Mouse (Mus musculus): ENCODE measurements around the gene Zfp324.
A peak's percentile ranks its signal among the peaks of the same experiment; 100 is the strongest.
"Not testable (repeated sequence)": the region's sequence is repeated elsewhere in the genome, so short reads cannot be mapped to it uniquely, and the experiment has no call there.

The Zfp324 gene

DNA sequence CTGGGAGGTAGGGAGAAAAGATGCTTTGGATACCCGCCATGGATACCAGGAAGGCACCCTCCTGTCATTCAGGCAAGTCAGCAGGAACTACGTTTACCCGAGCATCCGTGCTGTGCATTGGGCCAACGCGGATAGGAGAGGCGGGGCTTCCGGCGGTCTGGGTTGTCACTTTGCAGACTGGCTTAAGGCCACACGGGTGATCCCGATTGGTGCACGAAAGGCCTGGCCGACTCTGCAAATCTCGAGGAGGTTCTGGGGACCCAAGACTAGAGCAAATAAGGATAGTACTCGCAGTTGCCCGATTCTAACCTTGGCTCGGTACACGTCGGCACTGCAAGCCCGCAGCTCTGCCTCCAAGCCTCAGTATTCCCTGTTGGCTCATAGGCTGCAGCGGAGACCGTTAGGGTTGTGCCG lies at the start of gene Zfp324:
Gene Zfp324, plus strand, starts transcription at position 161 of the 414 bp plus-strand sequence.
- DNase-seq = peak; percentile 91 to 92

DNA sequence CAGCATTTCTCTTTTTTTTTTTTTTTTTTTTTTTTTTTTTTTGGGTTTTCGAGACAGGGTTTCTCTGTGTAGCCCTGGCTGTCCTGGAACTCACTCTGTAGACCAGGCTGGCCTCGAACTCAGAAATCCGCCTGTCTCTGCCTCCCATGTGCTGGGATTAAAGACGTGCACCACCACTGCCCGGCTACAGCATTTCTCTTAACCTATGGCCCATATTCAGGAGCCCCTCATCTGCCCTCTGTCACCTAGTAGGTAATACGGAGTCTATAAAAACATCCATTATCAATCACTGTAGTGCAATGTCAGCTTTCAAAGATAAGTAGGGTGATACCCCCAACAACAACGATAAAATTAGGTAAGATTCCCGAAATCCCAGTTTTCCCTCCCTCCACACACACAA lies 45.1 kb upstream of the Zfp324 start:
- not testable (repeated sequence) for DNase-seq

DNA sequence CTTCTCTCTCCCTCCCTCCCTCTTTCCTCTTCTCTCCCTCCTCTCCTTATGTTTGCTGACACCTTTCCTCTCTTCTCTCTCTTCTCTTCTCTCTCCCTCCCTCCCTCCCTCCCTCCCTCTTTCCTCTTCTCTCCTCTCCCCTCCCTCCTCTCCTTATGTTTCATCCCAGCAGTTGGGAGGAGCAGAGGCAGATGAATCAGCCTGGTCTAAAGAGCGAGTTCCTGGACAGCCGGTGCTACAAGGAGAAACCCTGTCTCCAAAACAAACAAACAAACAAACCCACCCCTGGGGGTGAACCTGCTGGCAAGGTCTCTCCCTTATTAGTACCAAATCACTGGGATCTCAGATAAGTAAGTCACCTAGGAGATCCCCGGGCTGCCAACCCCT lies 44.3 kb upstream of the Zfp324 start:
- no peak for DNase-seq

DNA sequence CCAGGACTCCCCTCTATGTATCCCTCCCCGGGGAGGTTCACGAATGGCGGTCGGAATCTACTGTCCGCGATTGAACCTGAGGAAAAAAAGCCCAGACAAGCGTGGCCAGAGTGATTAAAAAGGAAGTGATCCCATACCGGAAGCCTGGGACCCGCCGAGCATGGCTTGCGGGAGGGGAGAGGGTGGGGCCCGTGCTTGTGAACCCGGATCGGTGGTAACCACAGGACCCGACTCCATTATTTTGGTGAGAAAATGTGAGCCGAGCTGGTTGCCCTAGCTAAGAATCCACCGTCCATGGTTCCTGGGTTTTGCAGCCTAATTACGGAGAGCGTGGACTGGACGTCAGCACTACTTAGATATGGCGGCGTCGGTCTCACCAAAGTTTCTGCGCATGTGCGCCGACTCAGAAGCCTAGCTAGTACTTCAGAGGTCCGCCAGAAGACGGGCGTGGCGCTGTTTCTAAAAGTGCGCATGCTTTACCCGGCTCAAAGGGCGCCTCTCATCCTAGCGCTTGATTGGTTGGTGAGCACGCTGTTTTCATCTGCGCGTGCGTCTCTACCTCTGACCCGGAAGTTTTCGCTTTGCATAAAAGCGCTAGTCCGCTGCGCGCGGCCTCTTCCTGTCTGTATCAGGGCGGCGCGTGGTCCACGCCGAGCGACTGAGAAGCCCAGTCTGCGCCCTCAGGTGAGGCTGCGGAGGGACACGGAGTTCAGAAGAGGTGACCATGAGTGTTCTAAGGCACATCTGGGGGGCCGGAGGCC lies 43.8 kb upstream of the Zfp324 start, which contains the start of gene Rps5:
Gene Rps5, plus strand, starts transcription at position 586 of the 761 bp plus-strand sequence.
- peak; percentile 98 to 99 for DNase-seq

DNA sequence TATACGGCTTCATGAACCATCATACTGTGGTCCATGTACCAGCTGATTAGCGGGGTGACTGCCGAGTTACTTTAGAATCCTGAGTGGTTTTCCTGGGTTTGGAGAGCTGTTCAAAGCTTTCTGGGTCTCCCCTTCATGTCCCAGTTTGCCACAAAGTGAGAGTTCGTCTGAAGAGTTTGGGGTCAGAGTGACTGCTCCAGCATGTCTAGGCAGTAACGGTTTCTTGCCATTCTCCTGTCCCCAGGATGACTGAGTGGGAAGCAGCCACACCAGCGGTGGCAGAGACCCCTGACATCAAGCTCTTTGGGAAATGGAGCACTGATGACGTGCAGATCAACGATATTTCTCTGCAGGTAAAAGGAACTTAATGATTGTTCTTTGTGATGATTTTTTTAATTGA lies 42.9 kb upstream of the Zfp324 start:
- DNase-seq = no peak

DNA sequence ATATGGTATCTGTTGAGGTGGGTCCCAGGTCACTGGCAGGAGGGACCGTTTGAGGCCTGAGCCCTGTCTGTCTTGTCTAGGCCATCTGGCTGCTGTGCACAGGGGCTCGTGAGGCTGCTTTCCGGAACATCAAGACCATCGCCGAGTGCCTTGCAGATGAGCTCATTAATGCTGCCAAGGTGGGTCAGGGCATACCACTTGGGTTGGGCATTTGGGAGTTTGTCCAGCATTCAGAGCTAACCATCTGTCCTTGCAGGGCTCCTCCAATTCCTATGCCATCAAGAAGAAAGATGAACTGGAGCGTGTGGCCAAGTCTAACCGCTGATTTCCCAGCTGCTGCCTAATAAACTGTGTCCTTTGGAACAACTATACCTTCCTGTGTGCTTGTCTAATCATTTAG lies 39.3 kb upstream of the Zfp324 start:
- DNase-seq = peak; percentile 46 to 47

DNA sequence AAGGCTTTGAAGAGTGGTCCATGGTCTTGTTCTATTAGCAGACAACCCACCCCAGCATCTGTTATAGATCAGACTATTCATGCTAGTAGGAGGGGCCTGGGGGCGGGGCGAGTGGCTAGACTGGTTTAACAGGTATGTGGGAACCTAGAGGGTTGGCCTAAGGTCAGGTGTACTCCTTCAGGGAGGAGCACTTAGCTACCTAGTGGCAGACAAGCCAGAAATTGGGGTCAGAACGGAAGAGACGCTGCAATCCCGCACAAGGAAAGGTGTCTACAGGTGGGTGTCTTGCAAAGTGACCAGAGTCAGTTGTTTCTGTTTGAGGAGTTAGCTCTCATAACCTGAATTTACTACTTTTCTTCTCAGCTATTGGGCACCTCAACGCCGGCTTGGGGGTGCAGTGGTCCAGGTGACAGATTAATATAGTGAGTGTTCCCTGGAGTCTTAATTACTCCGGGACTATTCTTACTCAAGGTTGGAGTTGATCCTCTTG lies 38.4 kb upstream of the Zfp324 start, which contains the start of gene Rnf225:
Gene Rnf225, plus strand, starts transcription at position 226 of the 490 bp plus-strand sequence.
- no peak for DNase-seq

DNA sequence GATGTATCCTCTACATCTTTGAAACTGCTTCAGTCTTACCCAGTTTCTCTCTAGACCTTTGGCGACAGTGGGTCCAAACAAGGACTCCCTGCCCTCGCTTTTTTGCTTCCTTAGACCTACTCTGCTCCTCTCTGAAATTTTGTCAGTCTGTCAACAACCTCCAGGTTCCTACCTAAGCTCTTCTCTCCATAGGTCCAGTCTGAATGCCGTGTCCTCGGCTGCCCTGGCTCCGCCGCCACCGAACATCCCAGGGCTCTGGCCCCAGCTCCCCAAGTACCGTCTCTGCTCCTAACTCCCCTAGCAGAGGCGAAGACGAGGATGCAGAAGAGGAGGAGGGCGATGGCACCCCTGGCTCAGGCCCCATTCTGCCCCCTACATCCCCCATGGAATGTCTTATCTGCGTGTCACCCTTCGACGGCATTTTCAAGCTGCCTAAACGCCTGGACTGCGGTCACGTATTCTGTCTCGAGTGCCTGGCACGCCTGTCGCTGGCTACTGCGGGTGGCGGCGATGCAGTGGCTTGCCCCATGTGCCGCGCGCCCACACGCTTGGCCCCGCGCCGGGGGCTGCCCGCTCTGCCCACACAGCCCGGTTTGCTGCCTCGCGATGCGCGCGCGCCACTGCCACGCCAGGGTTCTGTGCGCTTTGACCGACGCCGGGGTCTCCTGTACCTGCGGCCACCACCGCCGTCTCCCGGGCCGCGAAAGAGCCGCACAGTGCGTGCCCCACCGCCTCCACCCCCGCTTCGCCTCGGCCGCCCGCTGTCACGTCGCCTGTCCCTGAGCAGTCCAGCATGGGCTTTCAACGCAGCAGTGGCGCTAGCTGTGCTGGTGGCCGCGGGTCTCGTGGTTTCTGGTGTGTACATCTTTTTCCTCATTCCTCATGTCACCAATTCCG lies 37.7 kb upstream of the Zfp324 start:
- peak; percentile 68 to 78 for DNase-seq

DNA sequence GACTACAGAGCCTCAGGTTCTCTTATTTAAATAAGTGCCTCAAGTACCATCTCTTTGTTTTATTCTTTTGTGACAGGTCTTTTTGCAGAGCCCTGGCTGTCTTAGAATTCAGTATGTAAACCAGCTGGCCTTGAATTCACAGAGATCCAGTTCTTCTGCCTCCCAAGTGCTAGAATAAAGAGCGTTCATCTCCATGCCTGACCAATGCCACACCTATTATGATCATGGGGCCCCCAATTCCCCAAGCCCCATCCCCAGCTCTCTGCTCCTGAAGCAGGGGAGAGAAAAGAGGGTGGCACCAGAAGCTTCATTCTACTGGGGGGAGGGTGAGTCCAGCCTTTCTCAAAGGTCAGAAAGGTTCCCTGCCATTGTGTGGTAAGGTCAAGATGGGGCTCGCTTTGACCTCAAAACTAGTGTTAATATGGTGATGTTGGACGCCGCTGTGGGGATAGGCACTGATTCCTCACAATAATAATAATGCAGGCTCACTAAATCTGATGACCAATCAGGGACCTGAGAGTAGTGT lies 32.0 kb upstream of the Zfp324 start:
- no peak for DNase-seq

DNA sequence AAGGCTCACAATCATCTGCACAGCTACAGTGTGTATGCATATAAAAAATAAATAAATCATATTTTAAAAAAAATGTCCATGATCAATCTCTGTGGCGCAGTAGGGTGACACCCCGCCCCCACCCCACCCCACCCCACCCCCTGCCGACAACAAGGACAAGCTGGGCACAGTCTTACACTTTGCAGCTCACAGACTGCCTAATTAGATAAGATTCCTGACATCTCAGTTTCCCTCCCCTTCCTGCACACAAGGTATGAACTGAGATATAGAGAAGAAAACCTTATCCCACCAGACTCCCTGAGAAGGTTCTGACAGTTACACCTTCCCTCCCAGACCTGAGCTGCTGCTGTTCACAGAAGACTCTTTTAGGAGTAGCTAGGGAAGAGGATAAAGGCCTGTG lies 30.8 kb upstream of the Zfp324 start:
- no peak for DNase-seq

DNA sequence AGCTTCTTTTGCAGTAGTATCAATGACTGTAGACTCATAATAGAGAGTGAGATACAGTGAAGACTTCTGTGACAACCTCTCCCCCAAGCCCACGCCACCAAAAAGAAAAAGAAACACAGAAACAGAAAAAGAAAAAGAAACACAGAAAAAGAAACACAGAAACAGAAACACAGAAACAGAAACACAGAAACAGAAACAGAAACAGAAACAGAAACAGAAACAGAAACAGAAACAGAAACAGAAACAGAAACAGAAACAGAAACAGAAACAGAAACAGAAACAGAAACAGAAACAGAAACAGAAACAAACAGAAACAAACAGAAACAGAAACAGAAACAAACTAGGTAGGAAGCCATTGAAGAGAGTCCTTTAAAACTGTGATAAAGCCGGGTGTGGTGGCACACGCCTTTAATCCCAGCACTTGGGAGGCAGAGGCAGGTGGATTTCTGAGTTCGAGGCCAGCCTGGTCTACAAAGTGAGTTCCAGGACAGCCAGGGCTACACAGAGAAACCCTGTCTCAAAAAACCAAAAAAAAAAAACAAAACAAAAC lies 28.3 kb upstream of the Zfp324 start:
- not testable (repeated sequence) for DNase-seq

DNA sequence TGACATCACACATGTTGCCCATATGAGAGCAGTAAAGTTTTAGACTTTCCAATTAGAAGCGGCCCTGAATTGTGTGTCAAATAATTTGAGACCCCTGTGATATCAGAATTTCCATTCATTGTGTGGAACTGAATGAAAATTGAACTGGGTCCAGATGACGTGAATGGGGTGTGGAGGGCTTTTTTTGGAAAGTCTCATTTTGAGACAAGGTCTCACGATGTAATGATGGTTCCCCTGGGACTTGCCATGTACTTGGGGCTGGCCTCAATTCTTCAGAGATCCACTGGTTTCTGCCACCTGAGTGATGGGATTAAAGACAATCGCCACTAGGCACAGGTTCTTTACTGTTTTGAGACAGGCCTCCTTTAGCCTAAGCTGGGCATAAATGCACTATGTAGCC lies 25.0 kb upstream of the Zfp324 start:
- DNase-seq = no peak

DNA sequence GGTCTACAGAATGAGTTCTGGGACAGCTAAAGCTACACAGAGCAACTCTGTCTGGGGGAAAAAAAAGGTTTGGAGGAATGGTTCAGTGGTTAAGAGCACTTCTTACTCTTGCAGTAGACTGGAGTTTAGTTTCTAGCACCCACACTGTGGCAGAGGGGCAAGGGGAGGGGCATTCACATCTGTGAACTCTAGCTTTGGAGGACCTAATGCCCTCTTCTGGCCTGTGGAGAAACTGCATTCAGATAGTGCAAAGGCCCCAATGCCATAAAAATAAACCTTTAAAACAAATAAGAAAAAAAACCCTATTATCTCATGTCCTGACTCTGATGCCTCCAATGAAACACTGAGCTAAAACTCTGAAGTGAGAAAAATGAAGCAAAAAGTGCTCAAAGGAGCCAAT lies 22.1 kb upstream of the Zfp324 start:
- DNase-seq = no peak

DNA sequence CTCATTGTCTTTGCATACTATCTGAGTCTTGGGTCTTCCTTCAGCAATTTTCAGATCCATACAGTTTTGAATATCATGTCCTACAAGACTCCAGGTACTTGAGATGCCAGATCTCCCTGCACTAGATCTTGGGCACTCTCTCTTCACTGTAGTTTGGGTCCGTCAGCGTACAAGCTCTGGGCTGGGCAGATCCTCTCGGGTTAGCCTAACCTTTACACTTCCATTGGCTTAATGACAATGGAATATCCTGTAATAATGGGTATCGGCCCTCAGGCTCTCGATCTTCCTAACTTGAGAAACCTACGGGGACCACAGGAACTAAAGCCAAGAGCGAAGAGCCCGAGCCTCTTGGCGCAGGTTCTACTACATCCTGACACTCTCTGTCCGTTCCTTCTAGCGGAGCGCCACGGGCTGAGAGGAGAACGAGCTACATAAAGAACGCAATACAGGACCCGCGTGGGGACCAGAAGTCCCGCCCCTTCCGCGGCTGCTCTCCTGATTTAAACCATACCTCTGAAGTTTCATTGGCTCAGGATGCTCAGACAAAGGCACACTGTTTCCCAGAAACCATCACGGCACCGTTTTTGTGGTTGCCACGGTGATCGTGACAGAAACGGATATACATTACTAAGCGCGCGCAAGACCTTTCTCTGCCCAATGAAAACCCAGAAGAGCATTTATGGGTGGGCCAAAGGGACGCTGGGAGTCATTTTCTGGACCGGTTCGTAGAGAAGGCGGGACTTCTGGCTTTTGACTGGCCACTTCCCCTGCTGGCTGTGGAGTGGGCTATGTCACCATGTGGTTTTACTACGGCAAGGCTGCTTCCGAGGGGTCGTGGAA lies 16.4 kb upstream of the Zfp324 start:
- DNase-seq = peak; percentile 91 to 96

DNA sequence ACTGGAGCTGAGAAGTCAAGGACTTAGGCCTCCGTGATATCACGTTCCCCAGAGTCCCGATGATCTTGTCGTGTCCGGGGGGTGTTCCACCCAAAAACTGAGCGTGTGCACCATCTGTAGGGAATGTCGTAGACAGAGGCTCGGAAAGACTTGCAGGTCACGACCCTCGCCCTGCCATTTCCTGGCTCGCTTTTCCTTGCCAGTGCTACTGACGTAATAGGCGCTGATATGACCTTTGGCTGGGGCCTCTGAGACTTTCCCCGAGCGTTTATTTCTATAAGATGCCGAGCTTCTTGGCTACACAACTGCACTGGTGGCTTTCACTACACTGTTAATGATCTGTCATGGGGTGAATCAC lies 15.8 kb upstream of the Zfp324 start:
- DNase-seq = no peak

DNA sequence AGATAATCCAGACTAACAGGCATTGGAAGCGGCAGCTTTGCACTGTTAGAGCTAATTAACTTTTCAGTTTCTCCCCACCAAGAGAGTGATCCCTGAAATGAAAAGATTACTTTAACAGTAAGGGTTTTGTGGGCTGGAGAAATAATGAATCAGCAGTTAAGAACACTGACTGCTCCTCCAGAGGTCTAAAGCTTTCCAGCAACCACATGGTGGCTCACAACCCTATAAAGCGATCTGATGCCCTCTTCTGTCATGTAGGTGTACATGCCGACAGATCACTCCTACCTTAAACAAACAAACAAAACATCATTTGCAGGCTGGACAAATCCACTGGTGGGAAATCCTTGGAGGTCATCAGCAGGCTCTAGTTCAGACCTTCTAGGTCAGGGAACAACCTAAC lies 10.7 kb upstream of the Zfp324 start:
- no peak for DNase-seq

DNA sequence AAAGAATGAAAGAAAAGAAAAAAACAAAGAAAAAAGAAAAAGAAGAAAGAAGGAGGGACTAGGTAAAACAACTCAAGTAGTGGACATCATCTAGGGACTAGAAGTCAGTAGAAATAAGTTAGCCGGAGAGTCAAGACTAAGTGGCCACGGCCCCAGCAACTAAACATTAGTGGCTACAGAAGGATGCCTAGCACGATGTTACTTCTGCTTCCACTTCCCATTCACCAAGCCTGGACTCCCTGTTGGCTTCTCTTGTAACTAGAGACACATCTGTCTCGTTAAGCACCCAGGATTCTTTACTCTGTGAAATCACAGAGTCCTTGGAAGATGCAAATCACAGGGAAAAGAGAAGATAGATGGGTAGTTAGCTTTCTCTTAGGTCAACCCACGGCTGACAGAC lies 8.1 kb upstream of the Zfp324 start:
- DNase-seq = no peak

DNA sequence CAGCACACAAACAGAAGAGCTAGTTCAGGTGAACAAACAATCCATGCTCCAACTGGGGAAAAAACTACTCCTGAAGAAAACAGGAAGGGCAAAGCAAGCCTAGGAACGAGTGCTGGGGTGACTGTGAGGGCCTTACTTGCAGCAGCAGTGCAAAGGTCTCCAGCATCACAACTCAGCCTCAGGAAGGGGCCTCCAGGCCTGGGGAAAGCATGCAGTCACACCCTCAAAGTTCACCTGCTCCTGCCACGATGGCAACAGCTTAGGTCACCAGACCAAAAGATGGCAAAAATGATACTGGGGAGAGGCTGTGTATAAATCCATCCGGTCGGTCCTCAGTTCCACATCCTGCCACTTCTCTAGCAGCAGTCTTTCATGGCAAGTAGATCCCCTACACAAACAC lies 6.7 kb upstream of the Zfp324 start:
- DNase-seq = no peak

DNA sequence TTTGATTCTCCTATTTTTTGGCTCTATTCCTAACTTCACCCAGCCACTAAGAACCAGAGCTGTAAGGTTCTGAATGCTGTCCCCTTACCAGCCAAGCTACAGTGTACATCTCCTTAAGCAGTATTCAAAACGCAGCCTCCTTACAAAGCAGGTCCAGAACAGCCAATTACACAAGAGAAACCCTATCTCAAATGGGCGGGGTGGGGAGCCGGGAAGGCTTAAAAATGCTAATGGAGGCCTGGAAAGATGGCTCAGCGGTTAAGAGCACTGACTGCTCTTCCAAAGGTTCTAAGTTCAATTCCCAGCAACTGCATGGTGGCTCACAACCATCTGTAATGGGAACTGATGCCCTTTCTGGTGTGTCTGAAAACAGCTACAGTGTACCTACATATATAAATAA lies 5.9 kb upstream of the Zfp324 start:
- DNase-seq = no peak

DNA sequence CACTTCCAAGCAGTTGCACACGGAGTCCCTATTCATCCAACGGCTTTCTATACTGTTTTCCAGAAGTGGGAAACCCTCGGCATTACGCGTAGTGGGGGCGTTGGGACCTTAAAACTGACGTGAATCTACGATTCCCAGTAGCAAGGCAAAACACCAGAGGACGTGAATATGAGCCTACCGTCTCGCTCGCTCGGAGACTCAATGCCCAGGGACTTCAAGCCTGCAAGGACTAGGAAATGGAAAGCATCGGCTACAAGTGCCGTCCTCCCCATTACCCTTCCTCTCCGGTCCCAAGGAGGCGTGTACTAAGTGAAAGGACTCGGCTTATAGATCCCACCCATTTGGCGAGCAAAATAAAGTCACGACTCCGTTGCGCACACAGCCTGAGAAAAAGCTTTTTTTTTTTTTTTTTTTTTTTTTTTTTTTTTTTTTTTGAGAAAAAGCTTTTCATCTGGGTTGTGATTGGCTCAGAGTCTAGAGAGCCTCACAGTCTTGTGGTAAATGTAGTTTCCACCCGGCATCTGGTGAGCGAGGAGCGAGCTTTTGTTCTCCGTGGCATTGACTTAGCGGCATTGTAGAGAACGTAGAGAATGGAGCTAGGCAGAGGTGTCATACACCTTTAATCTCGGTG lies 4.0 kb upstream of the Zfp324 start:
- peak; percentile 29 to 43 for DNase-seq

DNA sequence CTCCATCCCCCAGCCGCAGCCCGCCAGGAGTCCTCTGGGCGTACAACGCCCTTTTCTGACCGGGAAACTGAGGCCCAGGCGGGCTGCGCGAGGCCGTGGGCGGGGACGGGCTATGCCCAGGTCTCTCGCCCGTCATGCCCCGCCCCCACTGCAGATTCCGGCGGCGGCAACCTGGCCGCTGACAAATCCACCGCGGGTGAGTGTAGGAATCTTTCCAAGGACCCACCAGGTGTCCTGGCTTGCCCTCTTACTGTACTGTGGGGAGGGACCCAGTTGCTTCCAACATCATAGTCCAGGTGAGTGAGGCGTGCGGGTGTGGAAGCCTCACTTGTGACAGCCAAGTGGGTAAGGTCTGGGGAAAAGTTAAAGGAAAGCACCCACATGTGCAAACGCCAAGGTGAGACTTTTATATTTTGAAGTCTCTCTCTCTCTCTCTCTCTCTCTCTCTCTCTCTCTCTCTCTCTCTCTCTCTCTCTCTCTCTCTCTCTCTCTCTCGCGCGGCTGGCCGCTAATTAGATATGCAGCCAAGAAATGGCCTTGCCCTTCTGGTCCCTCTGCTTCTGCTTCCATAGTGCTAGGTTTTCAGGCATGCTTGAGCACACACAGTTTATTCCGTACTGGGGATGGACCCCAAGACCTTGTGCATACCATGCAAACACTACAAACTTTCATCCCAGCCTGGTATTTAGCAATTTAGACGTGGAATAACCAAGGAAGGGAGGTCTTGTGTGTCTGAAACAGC lies 637 bp downstream of the Zfp324 start:
- peak; percentile 87 to 89 for DNase-seq
